Mouse (Mus musculus) midbrain, postnatal 0 days (tissue): ENCODE data around the gene Syngr1. TPM values are rescaled to one million over a fixed set of nuclear protein-coding genes. Genes with fewer than 3 reads are reported as not detected.
A peak's percentile ranks its signal among the peaks of the same experiment; 100 is the strongest.

Source experiments
- ATAC-seq: fragments of 200-750 bp; cut with Nextera tagmentation; 2 replicates; pipeline ENCODE4 v1.8.0; 2017; ENCODE audit warnings: moderate number of reproducible peaks, mild to moderate bottlenecking, moderate TSS enrichment, moderate library complexity; ENCODE audit not compliant: low FRiP score
- DNase-seq: peaks from one replicate; pipeline ENCODE4 v3.0.0-alpha.2; 2015; ENCODE audit warnings: low spot score
- H3K27ac ChIP-seq: fragments of 300-500 bp; sonication (generic); 2 replicates; pipeline ENCODE4 v1.5.1; 2014; ENCODE audit warnings: low read depth, mild to moderate bottlenecking, low read length, mixed read lengths
- H3K27me3 ChIP-seq: fragments of 300-500 bp; sonication (generic); 2 replicates; pipeline ENCODE4 v1.6.1; 2014; ENCODE audit warnings: low read length, control low read depth, mixed read lengths; ENCODE audit not compliant: insufficient read depth
- H3K36me3 ChIP-seq: fragments of 300-500 bp; sonication (generic); 2 replicates; pipeline ENCODE4 v1.6.1; 2014; ENCODE audit warnings: low read length, control low read depth, mixed read lengths; ENCODE audit not compliant: insufficient read depth
- H3K4me1 ChIP-seq: fragments of 300-500 bp; sonication (generic); 2 replicates; pipeline ENCODE4 v1.6.1; 2014; ENCODE audit warnings: mild to moderate bottlenecking, control low read depth, antibody characterized with exemption, low read length, mixed read lengths; ENCODE audit not compliant: insufficient read depth
- H3K4me2 ChIP-seq: fragments of 300-500 bp; sonication (generic); 2 replicates; pipeline ENCODE4 v1.6.1; 2014; ENCODE audit warnings: low read depth, mild to moderate bottlenecking, low read length, mixed read lengths; ENCODE audit not compliant: poor library complexity, severe bottlenecking
- H3K4me3 ChIP-seq: fragments of 300-500 bp; sonication (generic); 2 replicates; pipeline ENCODE4 v1.5.1; 2014; ENCODE audit warnings: low read depth, mild to moderate bottlenecking, low read length, moderate library complexity
- H3K9ac ChIP-seq: fragments of 300-500 bp; sonication (generic); replicated peaks from 2 replicates; pipeline ENCODE4 v1.6.1; 2014; ENCODE audit warnings: mild to moderate bottlenecking, low read length, moderate library complexity, mixed read lengths; ENCODE audit not compliant: poor library complexity, severe bottlenecking
- H3K9me3 ChIP-seq: fragments of 300-500 bp; sonication (generic); 2 replicates; pipeline ENCODE4 v1.6.1; 2016; ENCODE audit warnings: low read length, control low read depth
- CTCF ChIP-seq: IDR thresholded peaks from 2 replicates; pipeline ENCODE4 v1.5.1; 2016; ENCODE audit warnings: antibody characterized with exemption, mild to moderate bottlenecking
- WGBS: fragments of 180-500 bp; shearing (Covaris S2); extraction: QIAGEN DNeasy Blood & Tissue Kit; methylation state at CpG from one replicate; pipeline ENCODE4 v1.1.7; 2014; 5-methylcytosine and 5-hydroxymethylcytosine counted together
- polyA plus RNA-seq: library from polyadenylated mRNA; unstranded; fragments of >200 nt; fragmentation: Nextera tagmentation; extraction: Ambion mirVana; gene quantifications from 2 replicates; pipeline ENCODE4 v1.2.1, GENCODE M21; 2015
- total RNA-seq: library from RNA; depleted of rRNA; stranded (reverse); fragments of >200 nt; gene quantifications from 2 replicates; pipeline ENCODE4 v1.2.3, GENCODE M21; 2014

The Syngr1 gene
- total and polyA plus RNA-seq, 2 experiments from 2014 or later = 81.5 to 220 TPM

- Histone ChIP-seq H3K36me3 (peaks cover 23% of the 10 kb centered on the region), H3K9ac (peak overlapping the region; percentile 95), H3K9me3 (no peaks in the 10 kb centered on the region), H3K4me3 (peak overlapping the region; percentile 80), H3K4me1 (peaks cover 11% of the 10 kb centered on the region; the same call in 1 of the 2 replicates), H3K27ac (peak overlapping the region; percentile 82), H3K27me3 (no peaks in the 10 kb centered on the region), H3K4me2 (peak overlapping the region; percentile 60)
- under 1% methylated on average over 21 of the region's 21 CpGs for WGBS
- ATAC-seq (peak; percentile 29; the same call in 1 of the 2 replicates), DNase-seq (peak; percentile 32)
- TF ChIP-seq CTCF = no peak
Observed at GRCm38 (mm10) chr15:80082661-80083275, 8.4 kb upstream of the Syngr1 start.

- peak; percentile 59 for TF ChIP-seq CTCF
- H3K9ac ChIP-seq = peak overlapping the region; percentile 95
- H3K4me1 ChIP-seq = peaks cover 11% of the 10 kb centered on the region; the same call in 1 of the 2 replicates
- DNase-seq (peak; percentile 100), ATAC-seq (peak; percentile 94)
- H3K27ac ChIP-seq = peak overlapping the region; percentile 98
- 0% methylated on average over 30 of the region's 30 CpGs for WGBS
- no peaks in the 10 kb centered on the region for H3K27me3 ChIP-seq
- H3K4me2 ChIP-seq = peak overlapping the region; percentile 60
- H3K9me3 ChIP-seq = no peaks in the 10 kb centered on the region
- H3K36me3 ChIP-seq = peaks cover 17% of the 10 kb centered on the region
- H3K4me3 ChIP-seq = peak overlapping the region; percentile 80
Observed at GRCm38 (mm10) chr15:80083276-80083731, 7.8 kb upstream of the Syngr1 start.

- Histone ChIP-seq H3K4me3 (peak overlapping the region; percentile 80), H3K9me3 (no peaks in the 10 kb centered on the region), H3K27ac (peak overlapping the region; percentile 98), H3K36me3 (peaks cover 13% of the 10 kb centered on the region), H3K4me1 (peaks cover 11% of the 10 kb centered on the region; the same call in 1 of the 2 replicates), H3K4me2 (peak overlapping the region; percentile 59), H3K27me3 (no peaks in the 10 kb centered on the region), H3K9ac (peak overlapping the region; percentile 62)
- WGBS = 2% methylated on average over 12 of the region's 12 CpGs
- ATAC-seq (peak; percentile 12), DNase-seq (no peak)
- no peak; the same call in 1 of the 2 replicates for TF ChIP-seq CTCF
Observed at GRCm38 (mm10) chr15:80083740-80084139, 7.4 kb upstream of the Syngr1 start.

- no peak for DNase-seq
- Histone ChIP-seq H3K4me3 (no peak overlapping the region), H3K9ac (no peak overlapping the region), H3K9me3 (no peaks in the 10 kb centered on the region), H3K36me3 (no peaks in the 10 kb centered on the region), H3K27ac (no peak overlapping the region), H3K27me3 (no peaks in the 10 kb centered on the region), H3K4me1 (no peaks in the 10 kb centered on the region), H3K4me2 (no peak overlapping the region)
- WGBS = 87% methylated on average over 9 of the region's 9 CpGs
- no peak for TF ChIP-seq CTCF
- ATAC-seq = no peak
Observed at GRCm38 (mm10) chr15:80087406-80088012, 3.6 kb upstream of the Syngr1 start.

- TF ChIP-seq CTCF = peak; percentile 92
- H3K9me3 ChIP-seq = no peaks in the 10 kb centered on the region
- DNase-seq (peak; percentile 97), ATAC-seq (no peak)
- no peak overlapping the region for H3K4me2 ChIP-seq
- H3K27me3 ChIP-seq = no peaks in the 10 kb centered on the region
- no peak overlapping the region for H3K9ac ChIP-seq
- 0 out of 2 replicates have a peak, but pooled peaks cover 3% of the 10 kb centered on the region for H3K4me1 ChIP-seq
- no peaks in the 10 kb centered on the region for H3K36me3 ChIP-seq
- H3K4me3 ChIP-seq = no peak overlapping the region
- H3K27ac ChIP-seq = no peak overlapping the region
- 39% methylated on average over 4 of the region's 4 CpGs for WGBS
Observed at GRCm38 (mm10) chr15:80088637-80089036, 2.5 kb upstream of the Syngr1 start.

- TF ChIP-seq CTCF = no peak
- Histone ChIP-seq H3K36me3 (no peaks in the 10 kb centered on the region), H3K27me3 (no peaks in the 10 kb centered on the region), H3K4me2 (no peak overlapping the region), H3K4me3 (no peak overlapping the region; the same call in 1 of the 2 replicates), H3K27ac (no peak overlapping the region), H3K9ac (no peak overlapping the region), H3K9me3 (no peaks in the 10 kb centered on the region), H3K4me1 (0 out of 2 replicates have a peak, but pooled peaks cover 3% of the 10 kb centered on the region)
- no peak for DNase-seq
- ATAC-seq = no peak
- 73% methylated on average over 11 of the region's 11 CpGs for WGBS
Observed at GRCm38 (mm10) chr15:80090155-80090554, 979 bp upstream of the Syngr1 start.
